In genomic region chr16:95262706-95263363, GRCm38 (mm10) we compare ENCODE assay signal across 14 mouse cellular contexts. TPM values are rescaled to one million over a fixed set of nuclear protein-coding genes. Genes with fewer than 3 reads are reported as not detected.
DNase-seq lines count a peak whose midpoint lies in the region; ATAC-seq and TF ChIP-seq lines count a peak whose summit lies in the region.
"Had no signal": no experiment of that assay in that cellular context is flagged by ENCODE, and none has a peak within 500 bp of the region (broad histone marks: within the 10 kb centered on the region; RNA-seq: fewer than 3 reads in every experiment).

No protein-coding gene starts in this region.

- WGBS in hindbrain, embryonic 12.5 days = 73% methylated on average over 15 of the region's 15 CpGs

- no peak for ATAC-seq in hindbrain, embryonic 12.5 days (ENCODE audit: low FRiP score)
- ATAC-seq: hindbrain, embryonic 16.5 days had no signal

- peak; percentile 35 for DNase-seq in embryo, embryonic 11 days
- DNase-seq in embryo, embryonic 10.5 days (ENCODE audit: low spot score) = no peak
- DNase-seq in CD4-positive helper T cell, adult 2 months (ENCODE audit: low read depth, low spot score) = peak; percentile 90
- peak; percentile 25 to 45 for DNase-seq in natural killer cell, adult 2 months (ENCODE audit: low spot score in 2 of 2)
- DNase-seq in frontal cortex, postnatal 25 days (ENCODE audit: low spot score in 2 of 2) = no peak
- DNase-seq in urinary bladder, postnatal 25 days (ENCODE audit: low spot score) = no peak
- DNase-seq: cerebellum, postnatal 14 days; liver; lung, postnatal 4 days; right cerebral cortex, postnatal 25 days had no signal

- H3K27ac ChIP-seq in embryonic fibroblast, embryonic 13.5 days (ENCODE audit: insufficient read depth, low read length) = peak overlapping the region; percentile 27
- H3K27ac ChIP-seq in hindbrain, embryonic 12.5 days = no peak overlapping the region
- H3K27ac ChIP-seq: heart, embryonic 10.5 days had no signal

- H3K9me3 ChIP-seq in hindbrain, embryonic 12.5 days (replicated peaks) = no peaks in the 10 kb centered on the region
- H3K9me3 ChIP-seq: heart, embryonic 10.5 days had no signal

- H3K27me3 ChIP-seq in hindbrain, embryonic 12.5 days = peaks cover 4% of the 10 kb centered on the region; the same call in 1 of the 2 replicates

- H3K4me3 ChIP-seq in embryonic fibroblast, embryonic 13.5 days (ENCODE audit: insufficient read depth, low read length) = no peak overlapping the region
- H3K4me3 ChIP-seq in hindbrain, embryonic 12.5 days = no peak overlapping the region
- H3K4me3 ChIP-seq: heart, embryonic 10.5 days had no signal

- no peak for TF ChIP-seq POLR2A in embryonic fibroblast, embryonic 13.5 days (IDR thresholded peaks at IDR 0.05; ENCODE audit: low read depth, low read length)

- no peak overlapping the region for H3K4me2 ChIP-seq in hindbrain, embryonic 12.5 days (replicated peaks)

- H3K9ac ChIP-seq in hindbrain, embryonic 12.5 days = no peak overlapping the region

- no peak for TF ChIP-seq CTCF in embryonic fibroblast, embryonic 13.5 days (IDR thresholded peaks at IDR 0.05; ENCODE audit: borderline replicate concordance, insufficient read depth, low read length)

- H3K4me1 ChIP-seq in embryonic fibroblast, embryonic 13.5 days (ENCODE audit: control insufficient read depth, insufficient read depth, low read length) = 0 out of 2 replicates have a peak, but pooled peaks cover 4% of the 10 kb centered on the region
- no peaks in the 10 kb centered on the region for H3K4me1 ChIP-seq in hindbrain, embryonic 12.5 days

- no peaks in the 10 kb centered on the region for H3K36me3 ChIP-seq in hindbrain, embryonic 12.5 days
- H3K36me3 ChIP-seq: heart, embryonic 10.5 days had no signal

RNA-seq across cellular contexts. Expression of gene Kcnj15, which starts 5.5 kb away (rescaled TPM):
- 36.3 and 51.2 TPM in 2 replicates for polyA plus RNA-seq in embryonic fibroblast, embryonic 13.5 days (2011; ENCODE audit: insufficient read length, low read depth, missing spikeins)
- polyA plus RNA-seq in hindbrain, embryonic 12.5 days (2016; fragmentation: Nextera tagmentation; extraction: Ambion mirVana) = 0.27 and 0.43 TPM in 2 replicates

Comparison
In these comparisons a context has a peak if more than half of its experiments do, and no peak if none do; other contexts are left out.
1. DNase-seq: peak in embryo, embryonic 11 days (single experiment), CD4-positive helper T cell, adult 2 months (single experiment) and natural killer cell, adult 2 months (2 of 2); none in embryo, embryonic 10.5 days (single experiment), frontal cortex, postnatal 25 days (0 of 2) and urinary bladder, postnatal 25 days (single experiment).
2. RNA of gene Kcnj15, which starts 5.5 kb away (polyA plus RNA-seq): 36.3 to 51.2 TPM in embryonic fibroblast, embryonic 13.5 days; 0.27 to 0.43 TPM in hindbrain, embryonic 12.5 days; every median in the first group is over 10 times any median in the second.